Mouse (Mus musculus) B cell, adult (primary cell): ENCODE measurements around the gene Ccnc. TPM values are rescaled to one million over a fixed set of nuclear protein-coding genes. Genes with fewer than 3 reads are reported as not detected.

Experiments
- total RNA-seq: library from RNA; stranded (reverse); gene quantifications from 4 replicates; pipeline ENCODE4 v1.2.4, GENCODE M21; 2023; ENCODE audit not compliant: inconsistent age

Ccnc gene
- total RNA-seq = 25.5 to 30.2 TPM (median 28.7 TPM) in 4 replicates

DNA sequence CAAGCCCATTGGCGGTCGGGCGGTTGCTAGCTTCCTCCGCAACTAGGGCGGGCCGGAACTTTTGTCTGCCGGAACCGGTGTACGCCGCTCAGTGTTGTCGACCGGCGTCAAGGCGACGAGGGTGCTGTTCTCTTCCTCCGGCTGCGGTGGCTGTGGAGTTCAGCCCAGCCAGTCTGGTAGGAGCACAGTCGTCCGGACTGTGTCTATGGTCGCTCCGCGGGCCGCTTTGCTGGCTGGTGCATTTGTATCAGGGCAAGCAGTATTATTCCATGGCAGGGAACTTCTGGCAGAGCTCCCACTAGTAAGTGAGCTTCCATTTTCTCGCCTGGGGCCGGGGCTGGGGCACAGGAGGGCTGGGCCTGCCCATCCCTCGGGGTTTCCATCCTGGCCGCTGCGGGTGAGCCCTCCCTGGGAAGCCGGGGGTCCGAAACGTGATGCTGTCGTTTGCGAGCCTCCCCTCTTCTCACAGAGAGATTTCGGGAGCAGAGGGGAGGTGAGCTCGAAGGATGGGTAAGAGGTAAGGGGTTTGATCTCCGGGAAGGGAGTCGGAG is at the start of gene Ccnc:
Ccnc (plus strand) TSS at position 87 of the 551 bp plus-strand sequence.

DNA sequence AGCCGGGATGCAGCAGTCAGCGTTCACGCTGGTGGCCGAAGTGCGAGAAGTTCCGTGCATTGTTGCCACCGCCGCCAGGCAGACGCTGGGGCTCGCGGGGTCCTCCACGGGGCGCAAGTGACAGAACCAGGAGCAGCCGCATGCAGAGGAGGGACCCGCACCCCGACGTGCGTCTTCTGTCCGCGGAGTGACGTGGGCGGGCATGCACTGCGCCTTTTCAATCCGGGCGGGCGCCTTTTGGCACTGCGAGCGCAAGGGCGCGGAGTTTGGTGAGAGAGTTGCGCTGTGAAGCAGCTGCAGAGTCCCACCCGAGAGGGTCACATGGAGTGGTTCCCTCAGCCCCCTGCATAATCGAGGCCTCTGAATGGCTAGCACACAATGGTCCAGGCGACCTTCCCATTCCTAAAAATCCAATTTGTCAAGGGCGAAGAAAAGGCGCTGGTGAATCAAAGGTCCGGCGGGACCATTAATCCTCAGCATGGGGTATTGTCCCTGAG is 41.9 kb upstream of the Ccnc start, which contains the start of gene Prdm13:
Prdm13 (minus strand) TSS at position 369 of the 497 bp plus-strand sequence.

DNA sequence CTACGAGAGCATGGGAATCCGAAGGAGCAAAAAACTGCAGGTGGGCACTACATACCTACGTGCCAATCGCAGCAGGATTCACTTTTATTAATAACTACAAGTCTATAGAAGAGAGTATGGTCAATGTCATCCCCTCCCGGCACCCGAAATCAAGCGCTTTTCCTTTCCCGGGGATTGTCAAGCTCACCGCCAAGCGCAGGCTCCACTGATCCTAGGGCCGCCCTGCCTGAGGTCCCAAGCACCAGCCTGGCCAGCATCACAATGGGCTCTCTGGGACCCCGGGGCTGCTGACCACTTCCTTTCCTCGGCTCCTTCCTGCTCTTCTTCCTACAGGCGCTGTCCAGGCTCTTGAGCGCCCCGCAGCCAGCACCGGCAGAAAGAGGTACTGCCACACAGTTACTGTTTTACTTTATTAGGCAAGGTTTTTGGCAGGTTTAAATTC is 39.4 kb downstream of the Ccnc start, which contains the start of the genes Usp45 and Tstd3:
Usp45 (plus strand) TSS at position 294 of the 442 bp plus-strand sequence.
Tstd3 (minus strand) TSS at position 350 of the 442 bp plus-strand sequence.

Other genes starting within 250 kb of the Ccnc start
- not detected in 4 replicates for gene Prdm13, start 41.7 kb upstream of the Ccnc start, total RNA-seq
- gene Usp45, start 39.5 kb downstream of the Ccnc start, total RNA-seq = 18.9 to 23.4 TPM (median 20.4 TPM) in 4 replicates
- 3.7 to 5.7 TPM (median 4.8 TPM) in 4 replicates for gene Tstd3, start 39.5 kb downstream of the Ccnc start, total RNA-seq
- 212 to 265 TPM (median 254 TPM) in 4 replicates for gene Pnisr, start 119.9 kb downstream of the Ccnc start, total RNA-seq
- 1.5 to 2.2 TPM (median 1.6 TPM) in 4 replicates for gene Coq3, start 152.0 kb downstream of the Ccnc start, total RNA-seq
- gene Faxc, start 203.6 kb downstream of the Ccnc start, total RNA-seq = 0.19 TPM in 1 of 4 replicates, not detected in the others